Mouse (Mus musculus): ENCODE data around the gene Rtl4. TPM values are rescaled to one million over a fixed set of nuclear protein-coding genes. Genes with fewer than 3 reads are reported as not detected.

The Rtl4 gene
- total RNA-seq (2021), result under 1 TPM; 0.11 to 0.12 TPM
- long read RNA-seq, experiment 1, result 0 reads
- long read RNA-seq, experiment 2, result 0 reads

- DNase-seq, result no peak
- intact Hi-C loops (cut with DNase I; ENCODE audit: low total_unique reads), result no loop called here
Observed at GRCm38 (mm10) chrX:144688207-144689118, at the start of gene Rtl4. Gene Rtl4 (plus strand): TSS chrX:144688907.

DNA sequence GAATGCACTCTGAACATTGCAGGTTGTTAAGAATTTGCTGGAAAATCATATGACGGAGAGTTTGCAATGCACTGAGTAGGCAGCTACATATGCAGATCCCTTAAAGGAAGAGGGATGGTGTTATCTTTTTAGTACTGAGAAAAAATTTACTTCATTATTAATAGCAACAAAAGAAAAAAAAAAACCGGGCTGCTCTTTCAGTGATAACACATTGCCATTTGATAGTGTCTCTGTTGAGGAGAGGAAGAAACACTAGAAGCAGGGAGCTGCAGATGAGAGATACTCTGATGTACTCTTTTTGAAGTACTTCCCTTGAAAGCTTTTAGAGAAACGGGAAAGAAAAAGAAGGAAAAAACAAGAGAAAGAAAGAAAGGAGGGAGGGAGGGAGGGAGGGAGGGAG is 44.0 kb upstream of the Rtl4 start:
- intact Hi-C loops (cut with DNase I; ENCODE audit: low total_unique reads), result no loop called here
- DNase-seq, result no peak

- DNase-seq, result no peak
- intact Hi-C loops (cut with DNase I; ENCODE audit: low total_unique reads), result no loop called here
Observed at GRCm38 (mm10) chrX:144645394-144645793, 43.3 kb upstream of the Rtl4 start.

GRCm38 (mm10) chrX:144652196-144652595 is 36.5 kb upstream of the Rtl4 start:
- DNase-seq, result no peak
- intact Hi-C loops (cut with DNase I; ENCODE audit: low total_unique reads), result no loop called here

DNA sequence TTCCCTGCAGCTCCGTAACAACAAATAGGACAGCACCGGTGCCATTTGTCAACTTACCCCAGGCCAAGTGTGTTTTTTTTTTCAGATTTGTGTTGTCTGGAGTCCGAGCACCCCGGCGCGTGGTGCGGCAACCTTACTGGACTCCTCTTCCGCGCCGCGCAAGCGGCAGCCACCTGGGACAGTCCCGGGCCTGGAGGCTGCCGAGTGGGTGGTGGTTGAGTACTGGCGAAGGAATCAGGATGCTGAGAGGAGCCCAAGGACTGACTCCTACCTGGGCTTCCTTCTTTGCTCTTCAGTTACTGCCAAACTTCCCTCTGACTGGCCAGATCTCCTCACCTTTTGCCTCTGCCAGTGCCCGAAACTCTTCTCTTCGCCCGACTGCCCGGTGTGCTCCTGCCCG is 965 bp upstream of the Rtl4 start:
- intact Hi-C loops (cut with DNase I; ENCODE audit: low total_unique reads), result no loop called here

DNA sequence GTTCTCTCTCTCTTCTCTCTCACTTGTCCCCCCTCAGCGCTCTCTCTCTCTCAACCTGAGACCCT is 733 bp upstream of the Rtl4 start, which contains the start of gene Trpc5:
Gene Trpc5, minus strand, starts transcription at position 39 of the 65 bp plus-strand sequence.
- intact Hi-C loops (cut with DNase I; ENCODE audit: low total_unique reads), result no loop called here
- no peak for DNase-seq

More for the DNA sequence above, 965 bp upstream of the Rtl4 start:
- DNase-seq, result no peak

DNA sequence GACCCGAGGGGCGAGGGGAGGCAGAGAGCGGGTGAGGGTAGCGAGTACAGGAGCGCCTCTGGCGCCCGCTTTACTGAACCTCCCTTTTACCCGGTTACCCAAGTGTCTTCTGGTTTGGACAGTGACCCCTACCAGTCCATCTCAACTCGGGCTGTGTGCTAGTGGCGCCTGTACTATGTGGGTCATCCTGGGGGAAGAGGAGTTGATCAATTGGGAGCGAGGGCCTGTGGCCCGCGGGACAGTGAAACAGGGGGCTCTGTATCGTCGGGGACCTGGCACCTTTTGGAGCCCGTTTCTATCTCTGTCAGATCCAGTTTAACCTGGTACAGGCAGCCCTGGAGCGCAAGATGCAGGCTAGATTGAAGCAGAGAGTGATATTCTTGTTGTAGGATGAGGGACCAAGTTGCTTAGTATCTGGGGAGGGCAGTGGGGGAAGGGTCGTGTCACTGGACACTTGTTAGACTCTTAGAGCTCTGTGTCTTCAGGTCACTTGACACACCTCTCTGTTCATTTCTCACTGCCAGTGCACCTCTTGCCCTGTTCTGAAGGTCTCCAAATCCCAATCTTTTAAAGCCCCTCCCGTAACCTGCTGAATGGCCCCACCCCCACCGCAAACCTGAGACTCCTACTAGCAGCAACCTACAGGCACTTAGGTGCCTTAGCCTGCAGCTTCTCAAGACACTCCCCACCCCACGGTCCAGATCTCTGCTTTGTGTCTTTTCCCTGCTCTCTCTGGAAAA is 582 bp downstream of the Rtl4 start:
- intact Hi-C loops (cut with DNase I; ENCODE audit: low total_unique reads), result no loop called here
- DNase-seq, result no peak

DNA sequence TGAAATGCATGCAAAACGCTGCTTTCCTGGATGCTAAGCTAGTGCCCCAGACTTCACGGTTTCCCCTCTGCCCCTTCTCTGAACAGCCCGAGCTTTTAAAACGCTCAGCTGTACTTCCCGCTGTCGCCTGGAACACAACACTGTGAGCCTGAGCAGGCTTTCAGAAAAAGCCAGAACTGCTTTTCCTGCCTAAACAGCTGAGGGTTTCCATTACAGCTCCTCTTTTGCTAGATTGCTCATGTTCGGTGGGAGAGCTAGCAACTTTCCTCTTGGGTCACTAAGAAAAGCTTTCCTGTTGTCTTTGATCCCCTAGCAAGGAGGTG is 1.1 kb downstream of the Rtl4 start:
- DNase-seq, result no peak
- intact Hi-C loops (cut with DNase I; ENCODE audit: low total_unique reads), result no loop called here

- intact Hi-C loops (cut with DNase I; ENCODE audit: low total_unique reads), result no loop called here
- DNase-seq, result no peak
Observed at GRCm38 (mm10) chrX:144716330-144716729, 27.6 kb downstream of the Rtl4 start.

GRCm38 (mm10) chrX:144747528-144748049 is 58.9 kb downstream of the Rtl4 start:
- intact Hi-C loops (cut with DNase I; ENCODE audit: low total_unique reads), result no loop called here
- DNase-seq, result no peak

DNA sequence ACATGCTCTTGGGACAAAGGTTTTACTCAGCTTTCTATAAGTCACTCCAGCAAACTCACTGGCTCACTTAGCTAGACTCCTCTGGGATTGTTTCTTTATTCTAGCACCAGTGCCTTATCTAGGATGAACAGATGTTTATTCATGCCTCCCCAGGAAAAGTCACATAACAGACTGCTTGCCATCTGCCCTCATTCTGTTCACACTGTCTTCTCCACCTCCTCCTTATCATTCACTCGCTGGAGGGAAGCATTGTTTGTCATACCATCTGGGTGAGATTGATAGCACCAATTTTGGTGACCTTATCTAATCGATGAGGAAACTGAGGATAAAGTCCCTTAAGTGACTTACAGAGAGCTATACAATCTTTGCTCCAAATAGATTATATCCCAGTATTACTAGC is 298.3 kb downstream of the Rtl4 start:
- no peak for DNase-seq
- intact Hi-C loops (cut with DNase I; ENCODE audit: low total_unique reads), result no loop called here

DNA sequence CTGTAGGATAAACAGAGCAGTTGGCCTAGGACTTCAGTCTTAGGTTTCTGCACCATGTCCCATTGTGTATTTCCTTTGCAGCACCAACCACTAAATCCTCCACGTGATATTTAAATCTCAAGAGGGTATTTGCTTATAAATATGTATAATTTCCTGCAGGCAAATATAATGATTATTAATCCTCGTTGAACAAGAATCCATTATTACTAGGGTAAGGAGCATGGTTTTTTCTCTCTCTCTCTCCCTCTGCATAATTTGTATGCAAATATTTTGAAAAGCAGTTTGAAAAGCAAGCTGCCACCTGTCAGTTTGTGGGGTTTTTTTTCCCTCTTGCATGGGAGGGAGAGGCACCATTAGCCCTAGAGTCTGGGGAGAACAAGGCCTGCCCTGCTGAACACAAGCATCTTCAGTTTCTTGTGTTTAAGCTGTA is 376.8 kb downstream of the Rtl4 start:
- intact Hi-C loops (cut with DNase I; ENCODE audit: low total_unique reads), result no loop called here
- DNase-seq, result no peak

DNA sequence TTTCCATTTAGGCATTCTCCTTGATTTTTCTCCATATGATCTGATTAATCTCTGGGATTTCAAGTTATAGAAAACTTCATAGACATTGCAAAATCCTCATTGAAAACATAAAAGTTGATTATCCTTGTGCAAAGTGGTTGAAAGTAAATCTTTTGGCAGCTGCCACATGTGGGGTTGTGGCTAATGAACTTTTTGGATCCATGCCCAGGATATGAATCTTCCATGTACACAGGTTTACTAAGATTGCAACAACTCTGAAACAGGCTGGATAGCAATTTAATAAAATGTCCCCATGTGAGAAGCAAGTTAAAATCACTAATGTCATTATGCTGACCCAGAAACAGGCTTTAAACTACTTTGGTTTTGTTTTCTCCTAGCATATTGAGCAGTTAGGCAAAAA is 401.1 kb downstream of the Rtl4 start:
- DNase-seq, result no peak
- intact Hi-C loops (cut with DNase I; ENCODE audit: low total_unique reads), result no loop called here

- no peak for DNase-seq
- intact Hi-C loops (cut with DNase I; ENCODE audit: low total_unique reads), result no loop called here
Observed at GRCm38 (mm10) chrX:145090360-145090759, 401.7 kb downstream of the Rtl4 start.

DNA sequence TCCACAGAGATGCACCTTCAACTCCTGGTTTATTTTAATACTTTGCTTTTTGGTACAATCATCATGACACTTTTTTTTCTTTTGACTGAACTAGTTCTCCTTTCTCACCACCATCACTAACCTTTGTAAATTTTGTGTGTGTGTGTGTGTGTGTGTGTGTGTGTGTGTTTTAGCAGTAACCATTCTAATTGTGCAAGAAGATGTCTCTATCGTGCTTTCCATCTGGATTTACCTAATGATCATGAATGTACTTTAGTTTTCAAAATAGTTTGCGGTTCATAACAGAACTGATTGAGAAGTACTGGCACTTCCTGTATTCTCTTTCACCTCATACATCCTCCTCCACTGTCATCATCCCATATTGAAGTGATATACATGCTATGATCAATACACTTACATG is 402.3 kb downstream of the Rtl4 start:
- intact Hi-C loops (cut with DNase I; ENCODE audit: low total_unique reads), result no loop called here
- no peak for DNase-seq

Small RNA genes lying within 50 kb of the gene (microRNA-seq; reads per million reads assigned to microRNA genes)
- gene Mir3472, result 0 reads per million in 2 experiments

Other genes starting within 250 kb of the Rtl4 start
- gene Trpc5os, start 232.3 kb upstream of the Rtl4 start, total RNA-seq (2021), result not detected
- gene Trpc5, start 727 bp upstream of the Rtl4 start, total RNA-seq (2021), result under 1 TPM; 0.06 to 0.11 TPM

Data from gastrocnemius, postnatal 14 days (tissue).